Mouse (Mus musculus) WW6 (cell line): ENCODE data around the gene Hist2h4.
A peak's percentile ranks its signal among the peaks of the same experiment; 100 is the strongest.
"Not testable (repeated sequence)": the region's sequence is repeated elsewhere in the genome, so short reads cannot be mapped to it uniquely, and the experiment has no call there.

Experiments
- DNase-seq: peaks from one replicate; pipeline ENCODE4 v3.0.0-alpha.2; 2013; ENCODE audit warnings: low read depth, low spot score

The Hist2h4 gene

GRCm38 (mm10) chr3:96262979-96263550, at the start of gene Hist2h4:
Hist2h4 (minus strand) TSS chr3:96263311.
- peak; percentile 79 for DNase-seq

GRCm38 (mm10) chr3:96312341-96313098, 49.4 kb upstream of the Hist2h4 start:
- DNase-seq = no peak

- DNase-seq = no peak
Observed at GRCm38 (mm10) chr3:96309441-96309840, 46.3 kb upstream of the Hist2h4 start.

- no peak for DNase-seq
Observed at GRCm38 (mm10) chr3:96306506-96306905, 43.4 kb upstream of the Hist2h4 start.

GRCm38 (mm10) chr3:96302076-96302475, 39.0 kb upstream of the Hist2h4 start:
- no peak for DNase-seq

- no peak for DNase-seq
Observed at GRCm38 (mm10) chr3:96300706-96301529, 37.8 kb upstream of the Hist2h4 start.

- DNase-seq = no peak
Observed at GRCm38 (mm10) chr3:96299562-96299961, 36.5 kb upstream of the Hist2h4 start.

- no peak for DNase-seq
Observed at GRCm38 (mm10) chr3:96298360-96298759, 35.2 kb upstream of the Hist2h4 start.

- DNase-seq = no peak
Observed at GRCm38 (mm10) chr3:96293787-96294186, 30.7 kb upstream of the Hist2h4 start, which contains the start of gene Fcgr1. Fcgr1 (minus strand) TSS chr3:96293969.

- no peak for DNase-seq
Observed at GRCm38 (mm10) chr3:96293368-96293767, 30.3 kb upstream of the Hist2h4 start.

GRCm38 (mm10) chr3:96292641-96293040, 29.5 kb upstream of the Hist2h4 start:
- DNase-seq = no peak

- DNase-seq = not testable (repeated sequence)
Observed at GRCm38 (mm10) chr3:96290727-96291126, 27.6 kb upstream of the Hist2h4 start.

- DNase-seq = peak; percentile 26
Observed at GRCm38 (mm10) chr3:96289201-96289600, 26.1 kb upstream of the Hist2h4 start.

GRCm38 (mm10) chr3:96287334-96287733, 24.2 kb upstream of the Hist2h4 start:
- DNase-seq = not testable (repeated sequence)

GRCm38 (mm10) chr3:96284457-96284856, 21.3 kb upstream of the Hist2h4 start:
- DNase-seq = no peak

- no peak for DNase-seq
Observed at GRCm38 (mm10) chr3:96280660-96281059, 17.5 kb upstream of the Hist2h4 start.

- DNase-seq = peak; percentile 86
Observed at GRCm38 (mm10) chr3:96277800-96278624, 14.9 kb upstream of the Hist2h4 start.

GRCm38 (mm10) chr3:96277428-96277799, 14.3 kb upstream of the Hist2h4 start:
- DNase-seq = no peak

GRCm38 (mm10) chr3:96273591-96274465, 10.7 kb upstream of the Hist2h4 start:
- no peak for DNase-seq
